Mouse (Mus musculus) CH12.LX (cell line): ENCODE results near the gene Pde4d. TPM values are rescaled to one million over a fixed set of nuclear protein-coding genes. Genes with fewer than 3 reads are reported as not detected.

Experiments used
- DNase-seq: peaks from one replicate; pipeline ENCODE4 v3.0.0-alpha.2; 2013; ENCODE audit errors: extremely low read depth
- H3K27ac ChIP-seq: 2 replicates; pipeline ENCODE4 v1.5.1; 2012; ENCODE audit warnings: low read depth, mild to moderate bottlenecking, control low read depth, moderate library complexity; ENCODE audit not compliant: insufficient read depth
- H3K27me3 ChIP-seq: replicated peaks from 2 replicates; pipeline ENCODE3; 2012; ENCODE audit warnings: inconsistent platforms
- H3K36me3 ChIP-seq, 2 experiments: replicated peaks in 1 of 2; 2 replicates each; pipeline versions ENCODE3 to v1.6.1; 2012; ENCODE audit warnings: inconsistent platforms in 1 of 2, low read length in 1 of 2, mild to moderate bottlenecking in 1 of 2, mixed read lengths in 1 of 2, moderate library complexity in 1 of 2; ENCODE audit not compliant: control insufficient read depth in 1 of 2, insufficient read depth in 1 of 2
- H3K4me1 ChIP-seq, 2 experiments: 2 replicates each; pipeline ENCODE4 v1.6.1; 2012; ENCODE audit warnings: inconsistent platforms in 1 of 2, moderate library complexity in 1 of 2; ENCODE audit not compliant: insufficient read depth in 2 of 2, control insufficient read depth in 1 of 2
- H3K4me2 ChIP-seq: 2 replicates; pipeline ENCODE4 v1.6.1; 2012; ENCODE audit warnings: low read depth, mild to moderate bottlenecking, control low read depth; ENCODE audit not compliant: poor library complexity, insufficient read depth, severe bottlenecking
- H3K4me3 ChIP-seq, 3 experiments: fragments of 150-350 bp in 1 of 3; sonication (generic) in 1 of 3; replicated peaks in 1 of 3; 2 replicates each; pipeline versions ENCODE3 to v1.5.1; 2011 to 2012; ENCODE audit warnings: low read depth in 2 of 3, low read length in 2 of 3, mild to moderate bottlenecking in 2 of 3, moderate library complexity in 2 of 3, control low read depth in 1 of 3, improper control_type of control experiment in 1 of 3, inconsistent platforms in 1 of 3, mixed read lengths in 1 of 3; ENCODE audit not compliant: poor library complexity in 1 of 3
- H3K79me2 ChIP-seq: replicated peaks from 2 replicates; pipeline ENCODE4 v1.6.1; 2012; ENCODE audit warnings: mild to moderate bottlenecking, moderate library complexity; ENCODE audit not compliant: control insufficient read depth, poor library complexity, insufficient read depth, severe bottlenecking; ENCODE audit errors: extremely low read depth
- H3K9ac ChIP-seq: 2 replicates; pipeline ENCODE4 v1.6.1; 2012; ENCODE audit warnings: low read depth, mild to moderate bottlenecking, control low read depth, moderate library complexity; ENCODE audit not compliant: insufficient read depth
- H3K9me3 ChIP-seq: replicated peaks from 2 replicates; pipeline ENCODE3; 2012; ENCODE audit warnings: low read length, inconsistent platforms, mixed read lengths
- CHD1 ChIP-seq: IDR thresholded peaks from 2 replicates; pipeline ENCODE4 v1.6.1; 2012; ENCODE audit warnings: low read depth, low read length, improper control_type of control experiment, inconsistent platforms
- CHD2 ChIP-seq: IDR thresholded peaks from 2 replicates; pipeline ENCODE4 v1.6.1; 2011; ENCODE audit warnings: low read length, improper control_type of control experiment
- CTCF ChIP-seq, 2 experiments: IDR thresholded peaks in 1 of 2; conservative IDR thresholded peaks in 1 of 2; 2 replicates each; pipeline ENCODE4 v1.5.1; 2011 to 2012; ENCODE audit warnings: low read depth in 2 of 2, low read length in 2 of 2, improper control_type of control experiment in 1 of 2, inconsistent platforms in 1 of 2, mild to moderate bottlenecking in 1 of 2, moderate library complexity in 1 of 2
- EP300 ChIP-seq: IDR thresholded peaks from 2 replicates; pipeline ENCODE4 v1.6.1; 2011; ENCODE audit warnings: low read length, improper control_type of control experiment
- GABPA ChIP-seq: IDR thresholded peaks from 2 replicates; pipeline ENCODE4 v1.6.1; 2012; ENCODE audit warnings: low read depth, low read length, improper control_type of control experiment, inconsistent platforms; ENCODE audit not compliant: insufficient replicate concordance
- IRF4 ChIP-seq: IDR thresholded peaks from 2 replicates; pipeline ENCODE4 v1.6.1; 2014; ENCODE audit warnings: low read depth, mild to moderate bottlenecking, inconsistent platforms, low read length, improper control_type of control experiment
- JUN ChIP-seq: IDR thresholded peaks from 2 replicates; pipeline ENCODE4 v1.6.1; 2011; ENCODE audit warnings: low read depth, mild to moderate bottlenecking, low read length, improper control_type of control experiment, moderate library complexity; ENCODE audit not compliant: insufficient read depth
- MAX ChIP-seq: IDR thresholded peaks from 2 replicates; pipeline ENCODE4 v1.6.1; 2011; ENCODE audit warnings: low read length, improper control_type of control experiment
- MAZ ChIP-seq: IDR thresholded peaks from 2 replicates; pipeline ENCODE4 v1.6.1; 2012; ENCODE audit warnings: low read depth, mild to moderate bottlenecking, inconsistent platforms, low read length, improper control_type of control experiment, moderate library complexity
- MYC ChIP-seq: IDR thresholded peaks from 2 replicates; pipeline ENCODE4 v1.6.1; 2011; ENCODE audit warnings: low read depth, mild to moderate bottlenecking, improper control_type of control experiment, low read length
- NRF1 ChIP-seq: IDR thresholded peaks from 2 replicates; pipeline ENCODE4 v1.6.1; 2014; ENCODE audit warnings: low read depth, mild to moderate bottlenecking, inconsistent platforms, low read length, improper control_type of control experiment, moderate library complexity
- POLR2A ChIP-seq: IDR thresholded peaks from 2 replicates; pipeline ENCODE4 v1.6.1; 2011; ENCODE audit warnings: low read depth, mild to moderate bottlenecking, improper control_type of control experiment, low read length
- POLR2AphosphoS2 ChIP-seq: IDR thresholded peaks from 2 replicates; pipeline ENCODE4 v1.6.1; 2011; ENCODE audit warnings: low read depth, low read length, improper control_type of control experiment
- RCOR1 ChIP-seq: conservative IDR thresholded peaks from 2 replicates; pipeline ENCODE4 v1.6.1; 2012; ENCODE audit warnings: low read depth, mild to moderate bottlenecking, inconsistent platforms, low read length, improper control_type of control experiment
- SMC3 ChIP-seq: IDR thresholded peaks from 2 replicates; pipeline ENCODE4 v1.6.1; 2011; ENCODE audit warnings: low read depth, low read length, improper control_type of control experiment
- TBP ChIP-seq: conservative IDR thresholded peaks from 2 replicates; pipeline ENCODE4 v1.6.1; 2011; ENCODE audit warnings: low read depth, low read length, improper control_type of control experiment
- USF1 ChIP-seq: IDR thresholded peaks from 2 replicates; pipeline ENCODE4 v1.6.1; 2014; ENCODE audit warnings: low read depth, mild to moderate bottlenecking, inconsistent platforms, low read length, improper control_type of control experiment
- ZKSCAN1 ChIP-seq: IDR thresholded peaks from 2 replicates; pipeline ENCODE4 v1.6.1; 2012; ENCODE audit warnings: low read depth, inconsistent platforms, low read length, improper control_type of control experiment, borderline replicate concordance
- dilution Hi-C: fragments of 300-500 bp; cut with MboI; formaldehyde crosslinking; loops from 2 replicates; pipeline ENCODE4 v1.14.3; 2020; ENCODE audit warnings: low sequenced_read_pairs; ENCODE audit not compliant: extremely low pct_unique_long_range_greater_than_20kb, extremely low pct_ligation_motif_present
- in situ Hi-C: fragments of 300-500 bp; cut with MboI; formaldehyde crosslinking; loops from 3 replicates; pipeline ENCODE4 v1.14.3; 2019; ENCODE audit warnings: low sequenced_read_pairs, low pct_ligation_motif_present, low pct_unique_long_range_greater_than_20kb, mixed read lengths
- polyA plus RNA-seq: library from polyadenylated mRNA; unstranded; fragments of >175 nt; gene quantifications from 2 replicates; pipeline ENCODE4 v1.2.1, GENCODE M21; 2012; ENCODE audit warnings: low read depth; ENCODE audit not compliant: insufficient read length
- total RNA-seq, 2 experiments: library from RNA; depleted of rRNA; stranded (reverse); fragments of 300-350 nt in 1 of 2; fragments of >200 nt in 1 of 2; gene quantifications; 2 replicates each; pipeline ENCODE4 v1.2.3; 2012 to 2014

Gene Pde4d
- total and polyA plus RNA-seq, 3 experiments = not detected

DNA sequence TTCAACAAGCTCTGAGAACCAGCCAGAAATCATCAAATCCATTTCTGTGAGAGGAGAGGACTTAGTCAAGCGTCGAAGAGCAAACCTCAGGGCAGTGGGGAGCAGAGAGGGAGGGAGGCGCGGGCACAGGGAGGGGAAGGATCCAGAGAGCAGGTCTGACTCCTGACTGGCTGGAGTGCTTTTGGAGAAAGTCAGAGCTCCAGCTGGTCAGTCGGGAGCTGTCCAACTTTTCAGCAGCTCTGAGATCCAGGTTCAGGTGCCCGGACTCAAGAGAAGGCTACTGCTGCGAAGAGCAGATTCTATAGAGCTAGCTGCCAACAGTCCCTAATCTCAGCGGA, 666.2 kb downstream of the Pde4d start:
- dilution Hi-C loops = no loop called here
- H3K9ac ChIP-seq = no peak overlapping the region

DNA sequence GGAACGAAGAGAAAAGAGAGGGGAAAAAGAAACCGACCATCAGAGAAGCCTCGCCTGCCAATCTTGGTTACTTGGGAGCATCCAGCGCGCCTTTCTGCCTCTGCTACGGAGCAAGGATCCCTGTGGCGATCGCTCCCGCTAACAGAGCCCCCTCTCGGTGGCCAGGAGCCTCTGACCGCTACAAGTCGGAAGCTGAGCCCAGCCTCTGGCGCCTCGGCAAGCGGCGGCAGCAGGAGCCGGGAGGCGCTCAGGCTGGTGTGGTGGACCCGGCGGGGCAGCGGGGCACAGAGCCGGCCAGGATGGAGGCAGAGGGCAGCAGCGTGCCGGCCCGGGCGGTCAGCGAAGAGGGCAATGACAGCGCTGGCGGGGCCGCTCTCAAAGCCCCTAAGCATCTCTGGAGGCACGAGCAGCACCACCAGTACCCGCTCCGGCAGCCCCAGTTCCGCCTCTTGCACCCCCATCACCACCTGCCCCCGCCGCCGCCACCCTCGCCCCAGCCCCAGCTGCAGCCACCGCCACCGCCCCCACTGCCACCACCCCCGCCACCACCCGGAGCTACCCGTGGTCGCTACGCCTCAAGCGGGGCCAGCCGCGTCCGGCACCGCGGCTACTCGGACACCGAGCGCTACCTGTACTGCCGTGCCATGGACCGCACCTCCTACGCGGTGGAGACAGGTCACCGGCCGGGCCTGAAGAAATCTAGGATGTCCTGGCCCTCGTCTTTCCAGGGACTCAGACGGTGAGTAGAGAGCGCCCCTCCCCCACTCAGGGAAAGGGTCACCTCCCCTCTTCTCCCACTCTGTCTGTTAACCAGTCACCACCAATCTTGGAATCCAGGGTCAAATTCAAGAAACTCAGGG, 666.8 kb downstream of the Pde4d start:
- dilution Hi-C loops = no loop called here
- Histone ChIP-seq H3K4me2 (no peak overlapping the region), H3K4me3 (no peak overlapping the region), H3K27ac (no peak overlapping the region), H3K4me1 (no peaks in the 10 kb centered on the region), H3K79me2 (no peaks in the 10 kb centered on the region), H3K9me3 (no peaks in the 10 kb centered on the region), H3K36me3 (no peaks in the 10 kb centered on the region), H3K27me3 (no peaks in the 10 kb centered on the region), H3K9ac (no peak overlapping the region)
- DNase-seq = no peak
- in situ Hi-C loops = no loop called here
- TF ChIP-seq IRF4 (no peak), CTCF (conservative IDR thresholded peaks at IDR 0.05 in 1 of 2, IDR thresholded peaks at IDR 0.05 in 1 of 2; ENCODE audit: low read depth in 2 of 2, low read length in 2 of 2) (no peak), CHD1 (no peak)

More for the DNA sequence above, 666.2 kb downstream of the Pde4d start:
- H3K4me2 ChIP-seq = no peak overlapping the region
- TF ChIP-seq CHD2 = no peak
- no peak for TF ChIP-seq USF1
- TF ChIP-seq RCOR1 = no peak
- no peak for TF ChIP-seq NRF1
- TF ChIP-seq MAZ = no peak
- TF ChIP-seq MAX = no peak
- TF ChIP-seq GABPA = no peak
- TF ChIP-seq POLR2AphosphoS2 = no peak
- no peak for TF ChIP-seq MYC
- no peak for DNase-seq
- no peaks in the 10 kb centered on the region for H3K27me3 ChIP-seq
- H3K27ac ChIP-seq = no peak overlapping the region
- no peaks in the 10 kb centered on the region for H3K9me3 ChIP-seq
- in situ Hi-C loops = no loop called here
- no peaks in the 10 kb centered on the region for H3K36me3 ChIP-seq
- no peak overlapping the region for H3K4me3 ChIP-seq
- H3K79me2 ChIP-seq = no peaks in the 10 kb centered on the region
- no peaks in the 10 kb centered on the region for H3K4me1 ChIP-seq

- no peak for DNase-seq
- Histone ChIP-seq H3K9ac (no peak overlapping the region), H3K4me1 (no peaks in the 10 kb centered on the region), H3K79me2 (no peaks in the 10 kb centered on the region), H3K27ac (no peak overlapping the region), H3K27me3 (no peaks in the 10 kb centered on the region), H3K36me3 (no peaks in the 10 kb centered on the region), H3K4me3 (no peak overlapping the region), H3K4me2 (no peak overlapping the region), H3K9me3 (no peaks in the 10 kb centered on the region)
- TF ChIP-seq USF1 = no peak
- TF ChIP-seq CTCF (conservative IDR thresholded peaks at IDR 0.05 in 1 of 2, IDR thresholded peaks at IDR 0.05 in 1 of 2; ENCODE audit: low read depth in 2 of 2, low read length in 2 of 2) = no peak
- no peak for TF ChIP-seq TBP
- no peak for TF ChIP-seq GABPA
- no peak for TF ChIP-seq NRF1
- no peak for TF ChIP-seq MYC
- no peak for TF ChIP-seq POLR2A
- no peak for TF ChIP-seq ZKSCAN1
- no peak for TF ChIP-seq JUN
- TF ChIP-seq IRF4 = no peak
- TF ChIP-seq EP300 = no peak
- TF ChIP-seq CHD1 = no peak
- TF ChIP-seq SMC3 = no peak
- dilution Hi-C loops = no loop called here
- in situ Hi-C loops = no loop called here
Measured at GRCm38 (mm10) chr13:109117210-109117791, 667.6 kb downstream of the Pde4d start.
